Mouse (Mus musculus) neutrophil, adult 5-6 weeks (primary cell): ENCODE results near the gene Myo1d. TPM values are rescaled to one million over a fixed set of nuclear protein-coding genes. Genes with fewer than 3 reads are reported as not detected.

ENCODE experiments used
- ATAC-seq: fragments of 151-379, 151-347 bp; 2 replicates; pipeline ENCODE4 v1.8.0; 2017; ENCODE audit warnings: mild to moderate bottlenecking, moderate TSS enrichment; ENCODE audit not compliant: insufficient number of reproducible peaks, poor library complexity, low FRiP score, severe bottlenecking; ENCODE audit errors: extremely low read depth
- total RNA-seq: library from RNA; stranded (forward); fragments of 200-1000 nt; gene quantifications from 2 replicates; pipeline ENCODE4 v1.2.3, GENCODE M21; 2017

The Myo1d gene
- total RNA-seq, 1 experiment from 2014 or later, result 10.7 TPM

GRCm38 (mm10) chr11:80496640-80497039, 283.2 kb downstream of the Myo1d start:
- ATAC-seq, result no peak

- ATAC-seq, result no peak
These were observed 283.9 kb downstream of the Myo1d start for GRCm38 (mm10) chr11:80495972-80496371.

- ATAC-seq, result no peak
These were observed 285.0 kb downstream of the Myo1d start for GRCm38 (mm10) chr11:80494852-80495251.

GRCm38 (mm10) chr11:80493186-80493585, 286.6 kb downstream of the Myo1d start:
- no peak for ATAC-seq

GRCm38 (mm10) chr11:80490831-80491230, 289.0 kb downstream of the Myo1d start:
- no peak for ATAC-seq

- ATAC-seq, result peak; percentile 67
These were observed 290.0 kb downstream of the Myo1d start for GRCm38 (mm10) chr11:80489882-80490196.

GRCm38 (mm10) chr11:80489172-80489881, 290.5 kb downstream of the Myo1d start:
- ATAC-seq, result peak; percentile 13; the same call in 1 of the 2 replicates

- no peak for ATAC-seq
These were observed 291.8 kb downstream of the Myo1d start for GRCm38 (mm10) chr11:80487904-80488587.

- no peak for ATAC-seq
These were observed 294.1 kb downstream of the Myo1d start for GRCm38 (mm10) chr11:80485622-80486206.

GRCm38 (mm10) chr11:80485120-80485551, 294.7 kb downstream of the Myo1d start:
- ATAC-seq, result no peak

- ATAC-seq, result no peak
These were observed 295.5 kb downstream of the Myo1d start for GRCm38 (mm10) chr11:80484191-80484791.

- ATAC-seq, result no peak
These were observed 296.2 kb downstream of the Myo1d start for GRCm38 (mm10) chr11:80483536-80484067.

- ATAC-seq, result no peak
These were observed 296.9 kb downstream of the Myo1d start for GRCm38 (mm10) chr11:80482921-80483320.

- no peak for ATAC-seq
These were observed 297.5 kb downstream of the Myo1d start for GRCm38 (mm10) chr11:80482347-80482746.

- no peak for ATAC-seq
These were observed 298.3 kb downstream of the Myo1d start for GRCm38 (mm10) chr11:80481409-80482050.

- ATAC-seq, result no peak
These were observed 299.6 kb downstream of the Myo1d start for GRCm38 (mm10) chr11:80479906-80480866.

GRCm38 (mm10) chr11:80479425-80479824, 300.4 kb downstream of the Myo1d start:
- ATAC-seq, result no peak
